Mouse (Mus musculus) bone marrow, adult 2 months (tissue): ENCODE results near the gene Mecom. TPM values are rescaled to one million over a fixed set of nuclear protein-coding genes. Genes with fewer than 3 reads are reported as not detected.

Experiments used
- H3K27ac ChIP-seq: fragments of 200-500 bp; 2 replicates; pipeline ENCODE4 v1.5.1; 2012; ENCODE audit warnings: low read depth, mild to moderate bottlenecking, control low read depth, inconsistent platforms, low read length; ENCODE audit not compliant: control insufficient read depth, poor library complexity, insufficient read depth
- H3K4me1 ChIP-seq: fragments of 200-500 bp; 2 replicates; pipeline ENCODE4 v1.6.1; 2011; ENCODE audit warnings: low read length; ENCODE audit not compliant: control insufficient read depth, insufficient read depth
- H3K4me3 ChIP-seq: fragments of 200-500 bp; replicated peaks from 2 replicates; pipeline ENCODE3; 2011; ENCODE audit warnings: mild to moderate bottlenecking, low read depth, low read length, control low read depth; ENCODE audit not compliant: control insufficient read depth
- CTCF ChIP-seq: fragments of 200-500 bp; IDR thresholded peaks from 2 replicates; pipeline ENCODE4 v1.5.1; 2011; ENCODE audit warnings: low read length, control low read depth; ENCODE audit not compliant: control insufficient read depth, insufficient read depth
- POLR2A ChIP-seq: fragments of 200-500 bp; IDR thresholded peaks from 2 replicates; pipeline ENCODE4 v1.6.1; 2011; ENCODE audit warnings: low read depth, mild to moderate bottlenecking, control low read depth, low read length, borderline replicate concordance; ENCODE audit not compliant: control insufficient read depth
- WGBS: fragments of 180-500 bp; shearing (Covaris S2); methylation state at CpG from one replicate; pipeline ENCODE4 v1.1.7; 2018; 5-methylcytosine and 5-hydroxymethylcytosine counted together
- polyA plus RNA-seq: library from polyadenylated mRNA; stranded (reverse); fragments of >200 nt; gene quantifications from 2 replicates; pipeline ENCODE4 v1.2.4, GENCODE M21; 2011; ENCODE audit warnings: low replicate concordance; ENCODE audit not compliant: missing spikeins, insufficient read depth, insufficient read length

The Mecom gene
- polyA plus RNA-seq, 1 experiment: 0.70 TPM

DNA sequence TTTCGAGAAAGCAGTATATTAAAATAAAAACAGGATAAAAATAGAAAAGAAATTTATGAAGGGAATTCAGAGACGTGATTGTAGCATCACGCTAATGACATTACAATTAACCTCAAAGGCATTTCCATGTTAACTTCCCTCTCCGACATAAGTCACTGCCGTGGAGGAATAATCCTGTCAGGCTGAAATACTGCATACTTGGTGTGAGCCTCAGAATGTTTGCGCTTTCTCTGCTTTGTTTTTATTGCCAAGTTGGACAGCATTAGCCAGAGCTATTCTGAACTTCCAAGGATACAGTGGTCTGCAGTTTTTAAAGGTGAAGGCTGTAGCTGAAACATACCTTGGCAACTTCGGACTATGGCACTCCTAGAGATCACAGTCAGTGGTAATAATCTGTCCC lies 455.3 kb downstream of the Mecom start:
- no peak overlapping the region for H3K27ac ChIP-seq
- TF ChIP-seq POLR2A: no peak
- TF ChIP-seq CTCF: no peak
- no peaks in the 10 kb centered on the region for H3K4me1 ChIP-seq
- WGBS: 54% methylated on average over 7 of the region's 7 CpGs
- no peak overlapping the region for H3K4me3 ChIP-seq

- TF ChIP-seq CTCF (no peak), POLR2A (no peak)
- no peak overlapping the region for H3K4me3 ChIP-seq
- H3K4me1 ChIP-seq: no peaks in the 10 kb centered on the region
- H3K27ac ChIP-seq: no peak overlapping the region
- WGBS: 4% methylated on average over 3 of the region's 3 CpGs
Measured at GRCm38 (mm10) chr3:30091860-30092259, 455.9 kb downstream of the Mecom start.

GRCm38 (mm10) chr3:30091401-30091800 lies 456.4 kb downstream of the Mecom start:
- no peak overlapping the region for H3K27ac ChIP-seq
- no peak for TF ChIP-seq CTCF
- WGBS: 62% methylated on average over 1 of the region's 1 CpGs
- no peak overlapping the region for H3K4me3 ChIP-seq
- H3K4me1 ChIP-seq: no peaks in the 10 kb centered on the region

DNA sequence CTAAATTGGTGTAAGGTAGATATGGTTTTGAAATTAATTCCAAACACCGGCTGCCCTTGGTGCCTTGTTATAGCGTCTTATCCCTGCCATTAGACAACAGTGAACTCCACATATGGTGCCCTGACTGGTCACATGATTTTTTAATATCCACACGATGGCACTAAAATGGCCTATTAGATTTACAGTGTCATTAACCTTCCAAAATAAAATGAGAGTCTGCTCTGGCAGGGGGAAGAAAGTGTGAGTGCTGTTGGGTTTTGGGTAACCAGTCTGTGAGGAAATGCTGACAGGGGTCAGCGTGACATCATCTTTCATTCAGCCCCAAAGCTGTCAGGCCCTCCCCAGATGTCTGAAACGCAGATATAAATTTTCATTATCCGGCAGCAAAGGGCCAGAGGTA lies 461.7 kb downstream of the Mecom start:
- no peak for TF ChIP-seq POLR2A
- TF ChIP-seq CTCF: no peak
- H3K4me3 ChIP-seq: no peak overlapping the region
- H3K27ac ChIP-seq: no peak overlapping the region
- WGBS: 74% methylated on average over 6 of the region's 6 CpGs
- no peaks in the 10 kb centered on the region for H3K4me1 ChIP-seq

- H3K27ac ChIP-seq: no peak overlapping the region
- no peak overlapping the region for H3K4me3 ChIP-seq
- WGBS: 44% methylated on average over 1 of the region's 1 CpGs
- TF ChIP-seq CTCF (no peak), POLR2A (no peak)
- no peaks in the 10 kb centered on the region for H3K4me1 ChIP-seq
Measured at GRCm38 (mm10) chr3:30083842-30084241, 464.0 kb downstream of the Mecom start.

DNA sequence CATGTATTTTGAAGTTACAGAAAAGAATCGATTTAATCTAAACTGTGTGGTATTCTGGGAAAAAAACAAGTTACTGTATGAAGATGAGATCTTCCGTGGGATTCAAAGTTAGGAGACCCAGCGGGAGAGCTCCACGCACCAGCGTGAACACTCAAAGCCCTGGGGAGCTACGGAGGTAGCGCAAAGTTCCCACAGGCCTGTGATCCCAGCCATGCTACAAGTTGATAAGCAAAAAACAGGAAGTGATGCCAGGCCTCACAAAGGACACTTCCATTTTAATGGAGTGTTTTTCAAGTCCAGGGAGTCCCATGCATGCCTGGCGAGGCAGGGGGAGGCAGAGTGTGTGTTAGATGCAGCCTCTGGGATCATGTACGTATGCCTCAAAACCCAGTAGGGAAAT lies 464.5 kb downstream of the Mecom start:
- TF ChIP-seq CTCF (no peak), POLR2A (no peak)
- H3K4me3 ChIP-seq: no peak overlapping the region
- H3K27ac ChIP-seq: no peak overlapping the region
- 72% methylated on average over 9 of the region's 9 CpGs for WGBS
- H3K4me1 ChIP-seq: no peaks in the 10 kb centered on the region

DNA sequence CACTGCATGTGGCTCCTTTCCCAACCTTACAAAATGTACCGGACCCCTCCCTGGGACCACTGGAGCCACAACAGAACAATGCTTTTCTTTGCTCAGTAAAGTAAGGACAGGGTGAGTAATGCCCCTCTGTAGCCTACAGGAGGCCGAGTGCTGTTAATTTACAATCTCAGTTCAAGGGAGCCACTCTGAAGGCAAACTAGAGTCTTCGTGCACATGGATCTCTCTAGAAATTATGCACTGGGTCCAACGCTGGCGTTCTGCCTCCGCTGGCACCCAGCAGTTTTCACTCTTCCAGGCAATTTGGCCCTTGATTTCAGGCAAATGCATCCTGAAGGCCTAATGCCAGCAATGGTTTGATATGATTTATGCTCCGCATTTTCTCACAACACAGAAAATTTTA lies 467.0 kb downstream of the Mecom start:
- no peaks in the 10 kb centered on the region for H3K4me1 ChIP-seq
- H3K27ac ChIP-seq: no peak overlapping the region
- WGBS: 93% methylated on average over 7 of the region's 7 CpGs
- TF ChIP-seq CTCF: no peak
- no peak for TF ChIP-seq POLR2A
- H3K4me3 ChIP-seq: no peak overlapping the region

GRCm38 (mm10) chr3:30076522-30076921 lies 471.3 kb downstream of the Mecom start:
- no peak for TF ChIP-seq CTCF
- no peak for TF ChIP-seq POLR2A
- Histone ChIP-seq H3K27ac (no peak overlapping the region), H3K4me3 (no peak overlapping the region), H3K4me1 (no peaks in the 10 kb centered on the region)
- 83% methylated on average over 7 of the region's 7 CpGs for WGBS

GRCm38 (mm10) chr3:30071271-30071670 lies 476.5 kb downstream of the Mecom start:
- no peaks in the 10 kb centered on the region for H3K4me1 ChIP-seq
- no peak overlapping the region for H3K27ac ChIP-seq
- H3K4me3 ChIP-seq: no peak overlapping the region
- TF ChIP-seq POLR2A (no peak), CTCF (no peak)
